Mouse (Mus musculus): Measurements from ENCODE around the gene Hspg2. TPM values are rescaled to one million over a fixed set of nuclear protein-coding genes. Genes with fewer than 3 reads are reported as not detected.
A peak's percentile ranks its signal among the peaks of the same experiment; 100 is the strongest.

Gene Hspg2
- total RNA-seq, 2 experiments from 2014 or later = 436 to 447 TPM

DNA sequence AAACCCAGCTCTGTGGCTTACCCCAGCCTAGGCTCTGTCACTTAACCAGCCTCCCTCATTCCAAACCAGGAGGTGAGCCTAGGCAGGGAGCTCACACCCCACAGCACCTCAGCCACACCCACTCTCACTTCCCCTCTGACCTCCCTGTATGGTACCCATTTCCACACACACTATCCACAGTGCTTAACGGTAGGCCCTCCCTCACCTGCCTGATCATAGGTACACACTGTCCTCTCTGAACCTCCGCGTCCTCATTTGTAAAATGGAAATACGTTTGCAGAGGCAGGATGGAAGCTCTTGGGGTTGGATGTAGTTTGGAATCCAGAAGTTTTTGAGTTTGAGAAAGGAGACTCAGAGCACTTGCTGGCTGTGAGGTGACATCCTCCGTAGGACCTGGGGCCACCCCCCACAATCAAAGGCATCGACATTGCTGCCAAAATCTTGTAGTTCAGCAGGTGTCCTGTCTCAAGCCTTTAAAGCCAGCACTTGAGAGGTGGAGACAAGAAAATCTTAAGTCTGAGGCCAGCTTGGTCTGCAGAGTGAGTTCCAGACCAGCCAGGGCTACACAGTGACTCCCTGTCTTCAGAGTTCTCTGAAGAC lies 27.0 kb downstream of the Hspg2 start:
- no peak for DNase-seq

DNA sequence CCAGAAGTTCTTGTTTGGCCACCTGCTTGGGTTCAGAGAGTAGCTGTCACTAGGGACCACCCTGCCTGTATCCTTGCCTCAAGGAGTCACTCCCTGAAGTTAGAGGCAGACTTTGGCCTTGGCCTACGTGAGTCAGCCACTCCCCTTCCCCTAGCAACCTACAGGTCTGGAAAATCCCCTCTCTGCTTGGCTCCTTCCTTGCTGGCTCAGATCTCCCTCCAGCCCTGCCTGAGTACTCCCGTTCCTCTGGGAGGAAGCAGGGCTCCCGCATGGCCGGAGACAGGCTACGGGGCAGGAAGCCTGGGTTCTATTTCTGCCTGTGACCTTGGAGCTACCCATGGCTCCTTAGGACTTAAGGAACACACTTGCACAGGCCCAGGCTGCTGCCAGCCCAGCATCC lies 28.8 kb downstream of the Hspg2 start:
- peak; percentile 65 to 73 for DNase-seq
- intact Hi-C loops (cut with DNase I) = loop anchor here (5.0 kb wide), 1 partner anchor 35 kb away; no protein-coding TSS in a partner anchor

More for the DNA sequence above, 27.0 kb downstream of the Hspg2 start:
- intact Hi-C loops (cut with DNase I) = loop anchor here (5.0 kb wide), 1 partner anchor 33 kb away; no protein-coding TSS in a partner anchor

DNA sequence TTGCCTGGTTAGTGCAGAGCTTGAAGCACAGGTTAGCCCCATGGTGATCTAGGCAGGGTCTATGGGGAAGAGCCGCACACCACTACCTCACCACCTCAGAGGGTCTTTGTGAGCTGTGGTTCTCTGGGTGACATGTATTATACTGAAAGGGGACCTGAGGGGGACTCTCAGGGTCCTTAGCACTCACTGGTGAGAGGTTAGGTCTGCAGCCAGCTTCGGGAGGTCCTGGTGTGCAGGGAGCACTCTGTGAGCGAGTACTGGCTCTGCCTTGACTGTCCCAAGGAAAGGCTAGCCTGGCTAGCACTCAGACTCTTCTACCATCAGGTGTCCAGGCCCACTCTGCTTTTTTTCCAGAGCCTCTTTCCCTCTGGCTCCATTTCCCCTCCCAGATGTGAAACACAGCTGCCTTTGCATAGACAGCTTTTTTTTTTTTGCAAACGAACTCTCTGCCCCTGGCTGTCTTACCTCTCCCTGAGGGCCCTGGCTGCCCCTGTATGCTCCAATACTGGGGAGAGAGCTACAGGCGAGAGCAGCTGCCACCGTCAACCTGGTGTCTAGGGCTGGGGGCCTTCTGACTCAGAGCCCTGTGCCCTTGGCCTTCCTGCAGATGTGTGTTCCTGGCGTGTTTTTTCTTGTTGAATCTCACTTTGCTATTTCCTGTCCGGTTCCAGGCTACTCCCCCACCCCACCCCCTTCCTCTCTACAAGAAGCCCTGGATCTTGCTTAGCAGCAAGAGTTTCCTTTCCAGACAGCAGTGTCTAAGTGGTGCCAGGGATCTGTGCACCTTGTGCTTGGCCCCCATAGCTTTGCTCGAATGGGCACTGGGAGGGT lies 29.5 kb downstream of the Hspg2 start:
- intact Hi-C loops (cut with DNase I) = loop anchor here (5.0 kb wide), 1 partner anchor 36 kb away; no protein-coding TSS in a partner anchor
- DNase-seq = peak; percentile 56 to 64

DNA sequence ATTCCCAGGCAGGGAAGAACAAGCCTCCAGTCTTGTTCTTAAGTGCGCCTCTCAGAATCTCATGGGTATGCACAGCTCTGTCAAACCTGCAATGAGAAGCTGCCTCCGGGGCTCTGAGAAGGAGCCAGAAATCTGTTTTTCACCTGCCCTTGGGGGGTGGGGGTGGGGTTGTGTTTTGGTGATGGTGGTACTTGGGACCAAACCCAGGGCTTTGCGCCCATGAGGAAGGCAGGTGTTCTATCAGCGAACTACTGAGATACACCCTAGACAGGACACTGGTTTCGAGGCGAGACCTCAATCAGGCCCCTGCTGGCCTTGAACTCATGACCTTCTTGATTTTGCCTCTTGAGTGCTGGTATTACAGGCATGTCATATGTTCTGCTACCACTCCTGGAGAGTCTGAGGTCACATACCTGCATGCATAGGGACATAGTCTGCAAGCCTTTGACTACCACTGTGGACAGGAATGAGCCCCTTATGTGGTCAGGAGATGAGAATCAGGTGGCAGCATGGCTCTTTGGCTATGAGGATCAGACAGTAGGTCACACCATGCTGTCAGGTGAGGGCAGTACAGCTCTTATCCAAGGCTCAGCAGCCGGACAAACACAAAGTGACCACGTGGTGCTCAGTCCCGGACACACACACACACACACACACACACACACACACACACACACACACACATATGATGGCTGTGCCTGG lies 30.5 kb downstream of the Hspg2 start:
- intact Hi-C loops (cut with DNase I) = loop anchor here (5.0 kb wide), 1 partner anchor 37 kb away; no protein-coding TSS in a partner anchor

DNA sequence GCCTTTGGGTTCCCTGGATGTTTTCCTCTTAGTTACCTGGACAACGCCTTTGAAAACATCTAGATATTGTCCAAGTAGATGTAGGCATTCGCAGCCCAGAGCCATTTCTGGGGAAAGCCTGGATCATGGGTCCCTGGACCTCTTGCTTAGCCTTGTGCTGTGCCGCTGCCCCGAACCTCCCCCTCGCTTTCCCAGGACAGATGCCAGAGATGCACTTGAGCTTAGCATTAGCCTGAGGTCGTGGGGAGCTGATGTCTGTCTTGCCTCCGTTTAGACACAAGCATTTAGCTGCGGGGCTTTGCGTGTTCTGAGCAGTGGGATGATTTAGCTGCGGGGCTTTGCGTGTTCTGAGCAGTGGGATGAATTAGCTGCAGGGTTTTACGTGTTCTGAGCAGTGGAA lies 31.6 kb downstream of the Hspg2 start:
- no peak for DNase-seq
- intact Hi-C loops (cut with DNase I) = loop anchor here (5.0 kb wide), 1 partner anchor 53 kb away; no protein-coding TSS in a partner anchor

More for the DNA sequence above, 30.5 kb downstream of the Hspg2 start:
- DNase-seq = no peak

DNA sequence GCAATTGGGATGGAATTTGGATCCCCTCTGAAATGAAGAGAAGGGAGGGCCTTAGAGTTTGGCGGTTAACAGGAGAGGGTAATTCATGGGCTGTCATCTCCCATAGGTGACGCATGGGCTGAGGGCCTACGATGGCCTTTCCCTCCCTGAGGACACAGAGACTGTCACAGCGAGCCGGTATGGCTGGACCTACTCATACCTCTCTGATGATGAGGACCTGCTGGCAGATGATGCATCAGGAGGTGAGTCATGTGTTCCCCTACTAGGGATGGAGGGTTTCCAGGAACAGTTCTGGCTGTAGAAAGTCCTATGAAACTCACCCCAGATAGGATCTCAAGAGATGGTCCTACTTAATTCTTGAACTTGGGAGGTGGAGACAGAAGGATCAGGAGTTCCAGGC lies 32.4 kb downstream of the Hspg2 start:
- intact Hi-C loops (cut with DNase I) = loop anchor here (5.0 kb wide), 1 partner anchor 54 kb away; no protein-coding TSS in a partner anchor
- DNase-seq = no peak

DNA sequence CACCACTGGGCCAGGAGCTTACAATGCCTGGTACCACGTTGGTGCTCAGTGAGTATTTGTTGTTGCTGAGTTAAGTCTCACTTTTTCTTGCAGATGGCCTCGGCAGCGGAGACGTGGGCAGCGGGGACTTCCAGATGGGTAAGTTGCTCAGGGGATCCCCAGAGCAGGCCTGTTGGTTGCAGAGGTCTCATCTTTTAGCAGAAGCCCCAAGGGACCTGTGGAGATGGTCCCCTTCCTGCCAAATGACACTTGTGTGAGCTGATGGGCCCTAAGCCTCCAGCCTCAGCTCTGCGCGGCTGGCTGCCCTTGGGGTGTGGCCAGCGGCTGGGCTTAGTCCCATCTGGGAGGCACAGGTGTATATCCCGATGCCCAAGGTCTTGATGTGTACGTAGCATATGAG lies 33.6 kb downstream of the Hspg2 start:
- intact Hi-C loops (cut with DNase I) = loop anchor here (5.0 kb wide), 1 partner anchor 55 kb away; no protein-coding TSS in a partner anchor
- no peak for DNase-seq

DNA sequence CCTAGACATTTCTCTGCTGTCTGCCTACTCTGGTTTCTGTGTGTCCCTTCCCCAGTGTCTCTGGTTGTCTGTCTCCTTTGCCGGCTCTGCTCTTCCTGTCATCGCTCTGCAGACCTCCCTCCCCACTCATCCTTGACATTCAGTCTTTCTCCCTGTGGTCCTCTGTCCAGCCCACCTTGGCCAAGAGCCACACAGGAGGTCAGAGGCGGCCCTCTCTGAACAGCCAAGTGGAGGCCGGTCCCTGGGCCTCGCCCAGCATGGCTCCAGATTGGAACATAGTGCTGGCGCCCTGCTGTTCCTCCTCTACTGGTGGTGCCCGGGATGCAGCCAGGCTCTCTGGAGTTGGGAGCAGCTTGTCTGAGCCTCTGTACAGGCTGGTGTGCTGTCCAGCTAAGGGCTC lies 34.2 kb downstream of the Hspg2 start:
- intact Hi-C loops (cut with DNase I) = loop anchor here (5.0 kb wide), 1 partner anchor 56 kb away; no protein-coding TSS in a partner anchor
- DNase-seq = peak in 1 of 2 experiments; percentile 48

DNA sequence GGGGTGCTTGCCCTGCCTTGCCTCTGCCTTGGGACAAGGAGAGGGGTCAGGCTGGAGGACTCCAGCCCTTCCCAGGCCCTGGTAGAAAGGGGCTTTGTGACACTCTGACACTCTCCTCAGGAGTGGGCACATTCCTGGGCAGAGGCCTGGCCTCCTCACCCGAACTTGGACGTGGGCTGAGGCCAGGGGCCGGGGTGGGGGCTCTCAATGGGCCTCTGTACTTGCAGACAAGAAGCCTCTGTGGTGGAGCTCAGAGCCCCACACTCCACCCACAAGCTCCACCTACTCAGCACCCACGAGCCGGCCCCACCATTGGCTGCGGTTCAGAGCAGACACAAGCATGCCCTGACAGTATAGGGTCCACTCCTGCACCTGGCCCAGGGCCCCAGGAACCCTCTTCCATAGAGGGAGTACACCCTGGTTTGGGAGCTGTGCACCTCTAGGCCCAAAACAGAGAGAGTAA lies 35.0 kb downstream of the Hspg2 start:
- no peak for DNase-seq
- intact Hi-C loops (cut with DNase I) = loop anchor here (5.0 kb wide), 1 partner anchor 56 kb away; no protein-coding TSS in a partner anchor

DNA sequence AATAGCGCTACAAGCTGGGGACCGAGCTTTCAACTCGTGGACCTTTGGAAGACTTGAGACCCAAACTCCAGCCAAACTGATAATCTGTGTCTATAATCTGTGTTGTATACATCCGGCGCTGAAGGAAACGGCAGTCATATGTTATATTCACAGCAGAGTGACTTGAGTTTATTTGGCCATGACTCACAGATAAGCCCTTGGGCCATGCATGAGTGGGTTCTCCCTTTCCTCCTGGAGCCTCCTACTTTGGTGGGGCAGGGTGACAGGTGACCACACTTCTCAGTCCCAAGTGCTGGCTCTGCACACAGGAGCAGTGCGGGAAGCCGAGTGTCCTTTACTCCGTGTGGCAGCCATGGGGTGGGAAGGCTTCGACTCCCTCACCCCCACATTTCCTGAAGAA lies 38.1 kb downstream of the Hspg2 start:
- intact Hi-C loops (cut with DNase I) = no loop called here
- no peak for DNase-seq

DNA sequence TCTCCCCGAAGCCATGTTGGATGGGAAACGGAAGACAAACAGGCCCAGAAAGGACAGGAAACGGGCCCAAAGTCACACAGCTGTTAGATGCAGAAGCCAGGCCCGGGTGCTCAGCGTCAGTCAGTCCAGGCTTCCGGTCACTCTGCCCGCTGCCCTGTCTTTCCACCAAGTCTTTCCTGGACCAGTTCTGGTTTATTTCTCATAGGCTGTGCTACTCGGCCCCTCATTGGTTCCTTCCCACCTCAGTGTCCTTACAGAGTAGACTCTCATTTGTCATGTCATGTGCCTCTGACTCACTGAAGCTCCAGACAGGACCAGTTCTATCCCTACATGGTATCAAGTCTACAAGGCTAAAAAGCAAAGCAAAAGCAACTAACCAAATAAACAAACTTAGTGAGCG lies 41.0 kb downstream of the Hspg2 start:
- DNase-seq = no peak
- intact Hi-C loops (cut with DNase I) = no loop called here

DNA sequence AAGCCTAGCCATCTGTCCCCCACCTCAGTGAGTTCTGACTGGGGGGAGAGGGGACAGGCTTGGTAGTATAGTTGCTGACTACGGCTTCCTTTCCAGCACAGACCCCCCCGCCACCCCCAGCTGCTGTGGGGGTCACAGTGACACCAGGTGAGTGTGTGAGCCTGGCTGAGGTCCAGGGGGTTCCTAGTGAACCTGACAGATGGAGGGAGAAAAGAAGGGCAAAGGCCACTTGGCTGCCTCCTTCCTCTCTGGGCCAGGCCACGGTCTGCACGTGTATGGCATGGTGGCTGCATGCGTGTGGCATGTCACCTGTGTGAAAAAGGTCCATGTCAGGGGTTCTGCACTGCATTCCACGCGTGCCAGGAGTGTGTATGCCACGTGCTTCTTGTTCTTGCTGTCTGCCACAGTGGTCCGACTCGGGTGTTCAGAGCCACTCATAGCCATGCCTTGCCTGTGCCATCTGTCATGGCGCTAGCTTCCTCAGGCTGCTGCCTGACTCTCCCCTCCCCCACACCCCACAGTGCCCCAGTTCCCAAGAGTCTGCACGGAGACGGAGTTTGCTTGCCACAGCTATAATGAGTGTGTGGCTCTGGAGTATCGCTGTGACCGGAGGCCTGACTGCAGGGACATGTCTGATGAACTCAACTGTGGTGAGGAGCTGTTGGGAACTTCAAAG lies 41.6 kb downstream of the Hspg2 start:
- intact Hi-C loops (cut with DNase I) = no loop called here

DNA sequence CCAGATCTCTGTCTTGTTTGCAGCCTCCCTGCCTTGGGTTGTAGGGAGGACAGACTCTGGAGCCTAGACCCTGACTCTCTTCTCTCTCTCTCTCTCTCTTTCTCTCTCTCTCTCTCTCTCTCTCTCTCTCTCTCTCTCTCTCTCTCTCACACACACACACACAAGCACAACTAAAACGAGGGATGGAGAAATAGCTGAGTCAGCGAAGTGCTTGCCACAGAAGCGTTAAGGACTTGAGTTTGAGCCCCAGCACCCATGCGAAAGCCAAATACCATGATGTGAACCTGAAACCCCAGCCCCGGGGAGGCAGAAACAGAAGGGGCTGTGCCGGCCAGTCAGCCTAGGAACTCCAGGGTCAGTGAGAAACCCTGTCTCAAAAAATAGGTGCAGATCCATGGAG lies 44.3 kb downstream of the Hspg2 start:
- no peak for DNase-seq
- intact Hi-C loops (cut with DNase I) = no loop called here

More for the DNA sequence above, 41.6 kb downstream of the Hspg2 start:
- DNase-seq = no peak

DNA sequence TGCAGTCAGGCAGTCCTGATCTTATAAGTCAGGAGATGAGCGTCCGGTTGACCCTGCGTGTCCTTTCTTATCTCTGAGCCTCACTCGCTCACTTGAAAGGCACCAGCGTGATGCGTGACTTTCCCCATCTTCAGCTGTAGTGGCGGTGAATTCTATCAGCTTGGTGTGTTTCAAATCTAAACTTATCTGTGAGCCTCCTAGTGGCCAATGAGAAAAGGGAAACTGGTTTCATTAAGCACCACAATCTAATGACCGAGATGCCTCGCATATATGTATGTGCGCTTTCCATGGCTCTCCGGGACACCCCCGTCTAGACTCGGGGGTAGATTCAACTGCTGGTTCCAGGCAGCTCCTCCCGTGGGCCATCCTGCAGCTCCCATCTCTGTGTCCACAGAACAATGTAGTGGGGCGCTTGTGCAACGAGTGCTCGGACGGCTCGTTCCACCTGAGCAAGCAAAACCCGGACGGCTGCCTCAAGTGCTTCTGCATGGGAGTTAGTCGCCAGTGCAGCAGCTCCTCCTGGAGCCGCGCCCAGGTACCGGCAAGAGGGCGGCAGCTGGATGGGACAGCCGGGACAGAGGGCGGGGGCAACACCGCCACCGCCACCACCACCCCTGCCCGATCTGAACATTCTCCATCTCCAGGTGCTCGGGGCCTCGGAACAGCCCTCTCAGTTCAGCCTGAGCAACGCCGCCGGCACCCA lies 49.6 kb downstream of the Hspg2 start:
- DNase-seq = no peak
- intact Hi-C loops (cut with DNase I) = loop anchor here (2.0 kb wide), 1 partner anchor 75 kb away; no protein-coding TSS in a partner anchor

DNA sequence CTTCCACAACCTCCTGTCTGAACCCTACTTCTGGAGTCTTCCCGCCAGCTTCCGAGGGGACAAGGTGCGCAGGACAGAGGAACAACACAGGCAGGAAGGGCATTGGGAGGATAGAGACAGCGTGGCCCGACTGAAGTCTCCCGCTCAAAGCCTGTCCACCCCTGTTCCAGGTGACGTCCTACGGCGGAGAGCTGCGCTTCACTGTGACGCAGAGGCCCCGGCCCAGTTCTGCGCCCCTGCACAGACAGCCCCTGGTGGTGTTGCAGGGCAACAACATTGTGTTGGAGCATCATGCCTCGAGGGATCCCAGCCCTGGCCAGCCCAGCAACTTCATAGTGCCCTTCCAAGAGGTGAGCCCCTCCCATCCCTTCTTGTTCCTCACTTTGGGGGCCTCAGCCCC lies 50.2 kb downstream of the Hspg2 start:
- intact Hi-C loops (cut with DNase I) = loop anchor here (2.0 kb wide), 1 partner anchor 76 kb away; no protein-coding TSS in a partner anchor
- DNase-seq = no peak

DNA sequence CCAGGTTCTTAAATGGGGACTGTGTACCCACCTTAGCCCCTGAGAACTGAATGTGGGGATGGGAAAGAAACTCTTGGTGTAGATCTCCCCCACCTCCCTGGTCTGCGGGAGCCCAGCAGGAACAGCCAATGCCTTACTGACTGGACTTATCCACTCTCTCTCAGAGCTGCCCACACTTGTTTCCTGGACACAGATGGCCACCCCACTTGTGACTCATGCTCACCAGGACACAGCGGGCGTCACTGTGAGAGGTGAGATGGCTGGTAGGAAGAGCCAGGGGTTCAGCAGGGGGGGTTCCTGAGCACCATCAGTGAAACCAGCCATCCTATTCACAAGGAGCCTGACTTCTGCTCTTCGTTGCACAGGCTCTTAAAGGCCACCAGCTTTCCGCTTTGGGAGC lies 51.8 kb downstream of the Hspg2 start:
- intact Hi-C loops (cut with DNase I) = loop anchor here (5.0 kb wide), 1 partner anchor 37 kb away; no protein-coding TSS in a partner anchor
- DNase-seq = no peak

DNA sequence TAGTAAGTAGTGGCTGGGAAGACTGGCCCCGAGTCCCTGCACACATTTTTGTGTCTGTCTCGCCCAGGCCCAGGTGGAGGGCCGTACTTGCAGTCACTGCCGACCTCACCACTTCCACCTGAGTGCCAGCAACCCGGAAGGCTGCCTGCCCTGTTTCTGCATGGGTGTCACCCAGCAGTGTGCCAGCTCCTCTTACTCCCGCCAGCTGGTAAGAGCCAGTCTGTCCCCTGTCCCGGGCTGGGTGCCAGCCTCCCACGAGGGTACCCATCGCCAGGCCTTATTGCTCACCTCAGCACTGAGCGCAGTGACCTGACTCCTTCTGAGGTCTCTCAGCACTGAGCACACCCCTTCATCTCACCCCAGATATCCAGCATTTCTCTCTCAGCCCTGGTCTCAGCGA lies 53.4 kb downstream of the Hspg2 start:
- intact Hi-C loops (cut with DNase I) = loop anchor here (5.0 kb wide), 1 partner anchor 35 kb away; no protein-coding TSS in a partner anchor
- peak; percentile 55 to 59 for DNase-seq

DNA sequence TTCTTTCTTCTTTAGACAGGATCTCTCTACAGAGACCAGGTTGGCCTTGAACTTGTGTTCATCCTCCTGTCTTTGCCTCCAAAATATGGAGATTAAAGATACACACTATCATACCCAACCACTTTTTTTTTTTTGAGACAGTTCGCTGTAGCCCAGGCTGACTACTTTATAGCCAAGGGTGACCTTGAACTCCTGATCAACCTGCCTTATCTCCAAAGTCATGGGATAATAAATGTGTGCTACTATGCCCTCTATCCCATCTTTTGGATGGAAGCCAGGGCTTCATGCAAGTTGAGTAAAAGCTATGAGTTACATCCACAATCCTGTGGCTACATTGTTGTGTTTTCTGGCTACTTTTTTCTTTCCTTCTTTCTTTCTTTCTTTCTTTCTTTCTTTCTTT lies 56.9 kb downstream of the Hspg2 start:
- DNase-seq = no peak
- intact Hi-C loops (cut with DNase I) = no loop called here

DNA sequence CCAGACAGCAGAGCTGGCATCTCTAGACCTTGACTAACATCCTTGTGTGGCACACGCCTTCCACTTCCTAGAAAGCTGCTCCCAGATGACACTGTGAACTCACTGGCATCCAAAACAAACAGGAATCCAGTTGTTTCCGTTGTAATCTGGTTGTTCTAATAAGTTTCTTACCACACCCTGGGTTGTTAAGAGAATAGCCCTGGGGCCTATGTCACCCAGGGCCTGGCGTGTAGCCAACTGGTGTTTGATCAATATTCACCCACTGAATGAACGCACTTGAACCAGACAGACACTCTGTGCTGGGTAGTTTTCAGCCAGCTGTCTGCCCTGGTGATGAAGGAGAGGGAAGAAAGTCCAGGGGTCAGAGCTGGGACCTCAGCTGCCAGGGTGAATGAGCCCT lies 58.8 kb downstream of the Hspg2 start:
- DNase-seq = peak; percentile 35 to 40
- intact Hi-C loops (cut with DNase I) = no loop called here
